Mouse (Mus musculus) thymus, postnatal 14 days (tissue): ENCODE measurements at regions not wholly inside any gene's neighbourhood (a gene's known extent, or its start where the extent isn't known, plus 50 kb on each side); places are given as distances from the start of the nearest gene placed in this dataset.

Source experiments
- DNase-seq: peaks from one replicate; pipeline ENCODE4 v3.0.0; 2021

- DNase-seq, result no peak
Observed at GRCm38 (mm10) chr5:35162120-35162519, 56.6 kb upstream of the Lrpap1 start.

DNA sequence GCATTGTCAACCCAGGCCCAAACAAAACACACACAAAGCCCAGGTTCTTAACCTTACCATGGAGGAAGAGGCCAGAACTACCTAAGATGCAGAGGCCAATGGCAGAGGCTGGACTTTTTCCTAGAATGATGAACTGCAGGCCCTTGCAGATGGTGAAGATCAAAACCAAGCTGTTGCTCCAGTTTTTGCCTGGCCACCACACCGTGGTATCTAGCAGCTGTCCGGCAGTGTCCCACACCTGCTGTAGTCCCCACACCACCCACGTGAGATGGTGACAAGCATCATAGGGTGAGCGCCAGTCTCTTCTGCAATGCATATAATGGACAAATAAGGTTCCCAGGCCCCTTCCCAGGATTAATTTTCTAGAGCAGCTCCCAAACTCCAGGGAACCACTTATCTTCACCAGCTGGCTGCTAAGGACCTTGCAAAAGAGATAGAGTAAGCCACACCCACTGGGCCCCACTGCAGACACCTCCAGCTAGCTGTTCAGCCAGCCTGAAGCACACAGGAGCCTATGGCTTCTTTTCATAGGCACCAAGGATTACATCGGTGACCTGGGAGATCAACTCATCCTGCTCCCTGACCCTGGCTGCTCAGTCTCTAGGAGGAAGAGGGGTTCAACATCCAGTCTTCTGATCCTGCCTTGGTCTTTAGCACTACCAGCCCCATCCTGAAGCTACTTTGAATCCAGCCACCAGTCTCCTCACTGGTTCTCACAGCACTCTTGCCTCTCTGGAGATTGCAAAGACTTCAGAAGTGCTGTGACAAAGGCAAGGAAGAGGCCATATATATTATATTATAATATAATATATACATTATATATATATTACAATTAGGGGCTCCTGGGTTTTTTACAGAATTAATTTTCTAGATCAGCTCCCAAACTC lies 55.6 kb upstream of the Lrpap1 start:
- DNase-seq, result no peak

DNA sequence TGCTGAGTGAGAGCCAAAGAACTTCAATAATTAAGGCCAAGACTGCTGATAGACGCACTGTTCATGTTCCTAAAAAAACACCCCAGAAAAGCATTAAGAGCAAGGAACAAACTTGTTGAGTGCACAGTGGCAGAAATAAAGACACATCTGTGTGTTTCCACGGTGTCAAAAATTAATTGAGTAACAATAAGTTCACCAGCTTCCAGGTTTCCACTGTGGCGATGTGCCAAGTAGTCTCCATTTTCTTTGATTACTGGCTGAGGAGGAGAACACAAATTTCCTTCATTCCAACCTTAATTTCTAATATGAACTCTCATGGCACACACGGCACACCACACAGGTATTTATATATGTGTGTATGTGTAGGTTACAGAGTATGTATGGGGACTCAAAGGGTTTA lies 54.3 kb upstream of the Lrpap1 start:
- no peak for DNase-seq

DNA sequence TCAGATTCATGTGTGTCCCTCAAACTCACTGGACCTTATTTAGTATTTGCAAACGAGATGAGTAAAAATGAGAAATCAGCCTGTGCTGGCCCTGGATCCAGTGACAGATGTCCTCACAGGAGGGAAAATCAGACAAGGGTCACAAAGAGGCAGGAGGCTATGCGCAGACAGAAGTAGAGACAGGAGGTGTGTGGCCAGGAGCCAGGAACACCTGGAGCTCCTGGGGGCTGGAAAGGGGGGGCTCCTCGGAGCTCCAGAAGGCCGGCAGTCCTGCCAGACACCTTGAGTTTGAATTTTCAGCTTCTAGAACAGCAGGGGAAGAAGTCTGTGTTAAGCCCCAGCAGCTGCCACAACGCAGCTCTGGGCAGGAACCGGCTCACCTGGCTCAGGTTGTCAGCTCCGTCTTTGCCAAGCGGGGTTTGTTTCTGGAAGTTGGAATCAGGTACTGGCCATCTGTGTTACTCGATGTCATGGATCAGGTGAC lies 53.7 kb upstream of the Lrpap1 start:
- no peak for DNase-seq

DNA sequence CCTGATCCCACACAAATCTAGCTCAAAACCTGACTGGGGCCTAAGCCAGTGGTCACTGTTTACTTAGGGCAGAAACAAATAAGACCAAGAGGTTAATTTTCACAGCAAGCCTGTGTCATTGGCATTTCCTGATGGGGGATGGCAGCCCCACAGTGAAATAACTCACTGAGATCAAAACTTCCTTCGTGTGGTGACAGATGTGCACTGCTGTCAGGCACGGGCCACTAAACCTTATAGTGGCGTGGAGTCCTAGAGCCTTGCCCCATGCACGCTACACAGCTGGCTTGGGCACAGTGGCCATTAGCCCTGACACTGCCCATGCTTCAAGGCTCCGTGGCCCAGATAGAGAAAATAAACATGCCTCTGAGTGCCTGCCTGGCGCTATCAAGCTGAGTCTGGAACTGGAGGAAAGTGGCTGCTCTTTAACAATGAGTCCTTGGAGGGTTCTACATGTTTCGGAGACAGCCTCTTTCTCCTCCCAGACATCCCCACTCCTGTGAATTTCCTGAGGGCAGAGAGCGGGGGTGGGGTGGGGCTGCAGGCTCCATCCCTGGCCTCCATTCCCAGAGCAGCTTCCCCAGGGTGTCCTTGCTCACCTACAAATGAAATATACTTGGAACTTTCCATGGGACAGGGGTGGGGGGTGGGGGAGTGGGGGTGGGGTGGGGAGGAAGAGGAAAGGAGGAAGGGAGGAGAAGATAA lies 52.9 kb upstream of the Lrpap1 start:
- DNase-seq, result no peak

GRCm38 (mm10) chr5:35156371-35156770 lies 50.8 kb upstream of the Lrpap1 start:
- no peak for DNase-seq

DNA sequence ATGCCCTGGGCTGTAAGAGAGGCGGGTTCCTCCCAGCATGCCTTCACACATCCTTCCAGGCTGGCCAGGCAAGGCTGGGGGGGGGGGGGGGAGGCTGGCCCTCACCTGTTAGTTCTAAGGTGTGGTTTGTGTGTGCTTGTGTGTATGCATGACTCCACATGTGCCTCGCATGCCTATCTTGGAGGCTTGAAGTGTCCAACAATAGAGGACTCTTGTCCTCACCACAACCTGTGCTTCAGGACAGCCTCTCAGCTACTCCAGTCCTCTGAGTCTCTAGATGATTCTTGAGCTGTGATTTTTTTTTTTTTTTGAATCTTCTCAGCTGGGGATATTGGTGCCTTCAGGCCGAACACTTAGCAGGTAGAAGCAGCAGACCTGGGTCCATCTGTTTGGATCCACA lies 50.2 kb upstream of the Lrpap1 start:
- DNase-seq, result no peak
